Mouse (Mus musculus): ENCODE results near the gene Egfem1. TPM values are rescaled to one million over a fixed set of nuclear protein-coding genes. Genes with fewer than 3 reads are reported as not detected.

Egfem1 gene
- polyA plus RNA-seq, 1 experiment = not detected

DNA sequence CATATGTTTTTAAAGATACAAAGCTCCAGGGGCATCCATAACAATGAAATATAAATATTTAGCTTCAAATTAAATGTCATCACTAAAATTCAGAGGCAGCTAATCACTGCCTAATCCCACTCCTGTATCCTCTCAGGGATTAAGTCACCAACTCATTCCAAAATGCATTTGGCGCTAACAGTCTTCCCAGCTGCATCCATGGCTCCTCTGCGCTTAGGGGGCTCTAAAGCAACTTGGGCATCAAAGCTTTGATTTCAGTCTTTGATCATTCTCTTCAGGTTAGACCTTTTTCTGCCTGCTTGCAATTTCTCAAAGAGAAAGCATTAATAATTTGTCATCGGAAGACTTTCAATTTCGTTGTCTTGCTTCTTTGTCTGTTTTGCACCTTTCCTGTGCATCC is 87.2 kb downstream of the Egfem1 start:
- Histone ChIP-seq H3ac (ENCODE audit: control insufficient read depth, insufficient read length) (no peak overlapping the region), H3K27me3 (ENCODE audit: control insufficient read depth, insufficient read depth, insufficient read length) (no peaks in the 10 kb centered on the region), H3K79me2 (ENCODE audit: control insufficient read depth, insufficient read depth) (no peaks in the 10 kb centered on the region), H3K4me2 (ENCODE audit: low read depth) (no peak overlapping the region), H3K36me3 (ENCODE audit: control insufficient read depth, insufficient read depth) (no peaks in the 10 kb centered on the region), H3K4me3 (no peak overlapping the region)
- TF ChIP-seq POLR2AphosphoS2 (IDR thresholded peaks at IDR 0.05; ENCODE audit: insufficient read length, low read depth) (no peak), MYOD1 (IDR thresholded peaks at IDR 0.05; ENCODE audit: control insufficient read depth in 1 of 3, insufficient read length in 2 of 3, low read depth in 2 of 3) (no peak), E2F4 (IDR thresholded peaks at IDR 0.05; ENCODE audit: insufficient read depth) (no peak), CEBPB (IDR thresholded peaks at IDR 0.05; ENCODE audit: insufficient read depth, poor library complexity, severe bottlenecking) (no peak), SRF (IDR thresholded peaks at IDR 0.05; ENCODE audit: control insufficient read depth, insufficient read length, low read depth) (no peak), TCF12 (IDR thresholded peaks at IDR 0.05; ENCODE audit: insufficient read depth, poor library complexity, severe bottlenecking) (no peak), MAX (IDR thresholded peaks at IDR 0.05; ENCODE audit: low read depth) (no peak), TCF3 (IDR thresholded peaks at IDR 0.05; ENCODE audit: insufficient read length, low read depth) (no peak), MYOG (IDR thresholded peaks at IDR 0.05; ENCODE audit: control insufficient read depth in 1 of 3, insufficient read depth in 1 of 3, insufficient read length in 2 of 3, low read depth in 2 of 3) (no peak), REST (IDR thresholded peaks at IDR 0.05; ENCODE audit: insufficient read depth, insufficient read length) (no peak), USF1 (IDR thresholded peaks at IDR 0.05; ENCODE audit: low read depth) (no peak), POLR2A (IDR thresholded peaks at IDR 0.05; ENCODE audit: insufficient read length, low read depth) (no peak)

DNA sequence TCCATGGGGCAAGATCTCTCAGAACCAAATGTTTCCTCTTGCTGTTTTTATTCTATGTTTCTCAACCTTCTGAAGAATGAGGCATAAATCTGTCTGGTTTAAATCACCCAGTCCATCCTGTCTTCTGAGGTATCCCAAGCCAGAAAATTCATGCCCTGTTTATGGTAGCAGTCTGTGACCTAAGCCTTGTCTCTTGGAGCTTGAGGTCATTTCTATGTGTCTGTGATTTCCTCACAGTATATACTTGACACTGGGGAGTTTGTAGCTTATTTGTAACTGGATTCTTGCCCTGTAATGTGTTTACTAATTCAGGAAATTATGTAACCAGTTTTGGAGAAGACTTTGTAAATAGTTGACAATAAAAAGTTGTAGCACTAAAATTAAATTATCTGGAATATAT is 95.2 kb downstream of the Egfem1 start:
- no peaks in the 10 kb centered on the region for H3K27me3 ChIP-seq (ENCODE audit: control insufficient read depth, insufficient read depth, insufficient read length)
- no peaks in the 10 kb centered on the region for H3K36me3 ChIP-seq (ENCODE audit: control insufficient read depth, insufficient read depth)
- no peak overlapping the region for H3K4me3 ChIP-seq
- no peak for TF ChIP-seq POLR2A (IDR thresholded peaks at IDR 0.05; ENCODE audit: insufficient read length, low read depth)
- no peak for TF ChIP-seq CEBPB (IDR thresholded peaks at IDR 0.05; ENCODE audit: insufficient read depth, poor library complexity, severe bottlenecking)
- no peak for TF ChIP-seq MYOD1 (IDR thresholded peaks at IDR 0.05; ENCODE audit: control insufficient read depth in 1 of 3, insufficient read length in 2 of 3, low read depth in 2 of 3)
- TF ChIP-seq POLR2AphosphoS2 (IDR thresholded peaks at IDR 0.05; ENCODE audit: insufficient read length, low read depth) = no peak
- TF ChIP-seq MAX (IDR thresholded peaks at IDR 0.05; ENCODE audit: low read depth) = no peak
- TF ChIP-seq SRF (IDR thresholded peaks at IDR 0.05; ENCODE audit: control insufficient read depth, insufficient read length, low read depth) = no peak
- no peak for TF ChIP-seq TCF12 (IDR thresholded peaks at IDR 0.05; ENCODE audit: insufficient read depth, poor library complexity, severe bottlenecking)
- no peak for TF ChIP-seq E2F4 (IDR thresholded peaks at IDR 0.05; ENCODE audit: insufficient read depth)
- TF ChIP-seq REST (IDR thresholded peaks at IDR 0.05; ENCODE audit: insufficient read depth, insufficient read length) = no peak
- TF ChIP-seq TCF3 (IDR thresholded peaks at IDR 0.05; ENCODE audit: insufficient read length, low read depth) = no peak
- TF ChIP-seq USF1 (IDR thresholded peaks at IDR 0.05; ENCODE audit: low read depth) = no peak
- no peak for TF ChIP-seq MYOG (IDR thresholded peaks at IDR 0.05; ENCODE audit: control insufficient read depth in 1 of 3, insufficient read depth in 1 of 3, insufficient read length in 2 of 3, low read depth in 2 of 3)
- H3K4me2 ChIP-seq (ENCODE audit: low read depth) = no peak overlapping the region
- no peak overlapping the region for H3ac ChIP-seq (ENCODE audit: control insufficient read depth, insufficient read length)
- no peaks in the 10 kb centered on the region for H3K79me2 ChIP-seq (ENCODE audit: control insufficient read depth, insufficient read depth)

DNA sequence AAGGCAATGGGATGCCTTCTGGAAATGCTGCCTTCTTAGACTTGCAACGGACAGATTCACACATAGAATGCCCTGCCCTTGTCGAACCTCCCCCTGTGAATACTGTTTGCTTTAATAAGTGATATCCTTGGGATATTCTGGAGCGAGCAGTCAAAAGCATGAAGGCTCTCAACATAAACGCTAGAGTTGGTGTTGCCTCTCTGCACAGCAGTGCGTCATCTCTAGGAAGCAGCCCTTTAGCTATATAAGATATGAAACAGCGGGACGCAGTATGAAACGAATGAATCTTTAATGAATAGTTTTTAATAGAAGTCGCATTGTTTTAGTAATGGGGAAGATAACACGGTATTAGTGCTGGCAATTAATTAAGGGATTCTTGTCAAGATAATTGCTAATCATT is 101.2 kb downstream of the Egfem1 start:
- TF ChIP-seq TCF3 (IDR thresholded peaks at IDR 0.05; ENCODE audit: insufficient read length, low read depth) (no peak), MYOG (IDR thresholded peaks at IDR 0.05; ENCODE audit: control insufficient read depth in 1 of 3, insufficient read depth in 1 of 3, insufficient read length in 2 of 3, low read depth in 2 of 3) (no peak), REST (IDR thresholded peaks at IDR 0.05; ENCODE audit: insufficient read depth, insufficient read length) (no peak)
- Histone ChIP-seq H3K4me3 (no peak overlapping the region), H3K4me2 (ENCODE audit: low read depth) (no peak overlapping the region), H3K79me2 (ENCODE audit: control insufficient read depth, insufficient read depth) (no peaks in the 10 kb centered on the region), H3ac (ENCODE audit: control insufficient read depth, insufficient read length) (no peak overlapping the region), H3K27me3 (ENCODE audit: control insufficient read depth, insufficient read depth, insufficient read length) (no peaks in the 10 kb centered on the region), H3K36me3 (ENCODE audit: control insufficient read depth, insufficient read depth) (no peaks in the 10 kb centered on the region)

DNA sequence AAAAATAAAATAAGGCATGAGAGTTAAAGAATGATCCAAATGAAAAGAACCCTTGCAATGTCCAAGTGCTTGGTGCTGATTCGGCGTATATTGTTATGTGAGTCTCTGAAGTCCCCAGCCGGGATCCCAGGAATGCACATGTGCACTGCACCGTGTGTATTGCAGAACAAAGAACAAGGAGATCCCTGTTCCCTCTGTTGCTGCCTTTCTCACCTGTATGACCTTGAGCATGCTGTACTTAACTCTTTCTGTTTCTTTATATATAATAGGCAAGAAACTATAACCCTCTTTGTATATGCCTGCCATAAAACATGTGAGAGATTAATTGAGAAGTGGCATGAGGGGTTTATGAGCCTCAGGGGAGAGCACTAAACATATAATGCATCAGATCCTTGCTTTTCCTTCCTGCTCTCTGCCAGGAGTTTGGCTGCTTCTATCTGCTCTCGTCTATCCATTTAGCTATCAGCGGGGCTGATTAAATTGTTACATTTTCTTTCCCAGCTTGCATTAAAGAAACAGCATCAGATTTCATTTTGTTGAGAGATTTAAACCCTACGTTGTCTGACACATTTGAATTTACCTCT is 101.9 kb downstream of the Egfem1 start:
- no peak overlapping the region for H3K4me3 ChIP-seq
- no peaks in the 10 kb centered on the region for H3K79me2 ChIP-seq (ENCODE audit: control insufficient read depth, insufficient read depth)
- H3K27me3 ChIP-seq (ENCODE audit: control insufficient read depth, insufficient read depth, insufficient read length) = no peaks in the 10 kb centered on the region
- no peak overlapping the region for H3ac ChIP-seq (ENCODE audit: control insufficient read depth, insufficient read length)
- TF ChIP-seq USF1 (IDR thresholded peaks at IDR 0.05; ENCODE audit: low read depth) (no peak), CEBPB (IDR thresholded peaks at IDR 0.05; ENCODE audit: insufficient read depth, poor library complexity, severe bottlenecking) (no peak), POLR2AphosphoS2 (IDR thresholded peaks at IDR 0.05; ENCODE audit: insufficient read length, low read depth) (no peak), MYOG (IDR thresholded peaks at IDR 0.05; ENCODE audit: control insufficient read depth in 1 of 3, insufficient read depth in 1 of 3, insufficient read length in 2 of 3, low read depth in 2 of 3) (no peak), POLR2A (IDR thresholded peaks at IDR 0.05; ENCODE audit: insufficient read length, low read depth) (no peak), TCF3 (IDR thresholded peaks at IDR 0.05; ENCODE audit: insufficient read length, low read depth) (no peak), REST (IDR thresholded peaks at IDR 0.05; ENCODE audit: insufficient read depth, insufficient read length) (no peak), MAX (IDR thresholded peaks at IDR 0.05; ENCODE audit: low read depth) (no peak), MYOD1 (IDR thresholded peaks at IDR 0.05; ENCODE audit: control insufficient read depth in 1 of 3, insufficient read length in 2 of 3, low read depth in 2 of 3) (no peak), E2F4 (IDR thresholded peaks at IDR 0.05; ENCODE audit: insufficient read depth) (no peak), SRF (IDR thresholded peaks at IDR 0.05; ENCODE audit: control insufficient read depth, insufficient read length, low read depth) (no peak), TCF12 (IDR thresholded peaks at IDR 0.05; ENCODE audit: insufficient read depth, poor library complexity, severe bottlenecking) (no peak)
- H3K4me2 ChIP-seq (ENCODE audit: low read depth) = no peak overlapping the region
- H3K36me3 ChIP-seq (ENCODE audit: control insufficient read depth, insufficient read depth) = no peaks in the 10 kb centered on the region
